Mouse (Mus musculus): ENCODE results near the gene Cryba4. TPM values are rescaled to one million over a fixed set of nuclear protein-coding genes. Genes with fewer than 3 reads are reported as not detected.

Gene Cryba4
- total and polyA plus RNA-seq, 3 experiments, result not detected

GRCm38 (mm10) chr5:112243041-112243440 is 9.3 kb downstream of the Cryba4 start:
- no peaks in the 10 kb centered on the region; a peak in 1 of 4 replicates for H3K4me1 ChIP-seq (ENCODE audit: control insufficient read depth in 1 of 2, insufficient read depth in 2 of 2)
- H3K79me2 ChIP-seq (replicated peaks; ENCODE audit: control insufficient read depth, extremely low read depth, insufficient read depth, poor library complexity, severe bottlenecking), result no peaks in the 10 kb centered on the region
- peaks cover 9% of the 10 kb centered on the region for H3K9me3 ChIP-seq (replicated peaks; ENCODE audit: low read length)
- in situ Hi-C loops (cut with MboI; ENCODE audit: low pct_ligation_motif_present, low pct_unique_long_range_greater_than_20kb, low sequenced_read_pairs), result loop anchor here (5.0 to 25.0 kb wide), 3 partner anchors 74 to 794 kb away; no protein-coding TSS in a partner anchor
- H3K27me3 ChIP-seq (replicated peaks), result peaks cover 52% of the 10 kb centered on the region
- no peak overlapping the region for H3K4me3 ChIP-seq (replicated peaks in 1 of 3; ENCODE audit: low read depth in 2 of 3, low read length in 2 of 3, poor library complexity in 1 of 3)
- H3K36me3 ChIP-seq (replicated peaks in 1 of 2; ENCODE audit: control insufficient read depth in 1 of 2, insufficient read depth in 1 of 2, low read length in 1 of 2), result no peaks in the 10 kb centered on the region
- dilution Hi-C loops (cut with MboI; ENCODE audit: extremely low pct_ligation_motif_present, extremely low pct_unique_long_range_greater_than_20kb, low sequenced_read_pairs), result no loop called here
- TF ChIP-seq UBTF (IDR thresholded peaks at IDR 0.05; ENCODE audit: low read depth, low read length) (no peak), CHD1 (IDR thresholded peaks at IDR 0.05; ENCODE audit: low read depth, low read length) (no peak), CHD2 (IDR thresholded peaks at IDR 0.05; ENCODE audit: low read length) (no peak), TBP (conservative IDR thresholded peaks at IDR 0.05; ENCODE audit: low read depth, low read length) (no peak), MEF2A (IDR thresholded peaks at IDR 0.05; ENCODE audit: borderline replicate concordance, low read depth, low read length) (no peak), ZKSCAN1 (IDR thresholded peaks at IDR 0.05; ENCODE audit: borderline replicate concordance, low read depth, low read length) (no peak), MXI1 (IDR thresholded peaks at IDR 0.05; ENCODE audit: low read depth, low read length) (no peak)
- DNase-seq (ENCODE audit: extremely low read depth), result no peak
- no peak overlapping the region for H3K27ac ChIP-seq (ENCODE audit: insufficient read depth, low read depth)
- H3K9ac ChIP-seq (ENCODE audit: insufficient read depth, low read depth), result no peak overlapping the region
- H3K4me2 ChIP-seq (ENCODE audit: insufficient read depth, low read depth, poor library complexity, severe bottlenecking), result no peak overlapping the region

- Histone ChIP-seq H3K4me2 (ENCODE audit: insufficient read depth, low read depth, poor library complexity, severe bottlenecking) (no peak overlapping the region), H3K27ac (ENCODE audit: insufficient read depth, low read depth) (no peak overlapping the region), H3K4me1 (ENCODE audit: control insufficient read depth in 1 of 2, insufficient read depth in 2 of 2) (no peaks in the 10 kb centered on the region)
Observed at GRCm38 (mm10) chr5:112242361-112242778, 9.9 kb downstream of the Cryba4 start.

GRCm38 (mm10) chr5:112241849-112242248 is 10.5 kb downstream of the Cryba4 start:
- H3K27ac ChIP-seq (ENCODE audit: insufficient read depth, low read depth), result no peak overlapping the region
- H3K36me3 ChIP-seq (replicated peaks in 1 of 2; ENCODE audit: control insufficient read depth in 1 of 2, insufficient read depth in 1 of 2, low read length in 1 of 2), result no peaks in the 10 kb centered on the region
- dilution Hi-C loops (cut with MboI; ENCODE audit: extremely low pct_ligation_motif_present, extremely low pct_unique_long_range_greater_than_20kb, low sequenced_read_pairs), result no loop called here
- in situ Hi-C loops (cut with MboI; ENCODE audit: low pct_ligation_motif_present, low pct_unique_long_range_greater_than_20kb, low sequenced_read_pairs), result loop anchor here (5.0 to 25.0 kb wide), 3 partner anchors 75 to 795 kb away; no protein-coding TSS in a partner anchor
- no peak overlapping the region for H3K9ac ChIP-seq (ENCODE audit: insufficient read depth, low read depth)
- TF ChIP-seq CTCF (conservative IDR thresholded peaks at IDR 0.05 in 1 of 2, IDR thresholded peaks at IDR 0.05 in 1 of 2; ENCODE audit: low read depth in 2 of 2, low read length in 2 of 2), result no peak
- TF ChIP-seq IRF4 (IDR thresholded peaks at IDR 0.05; ENCODE audit: low read depth, low read length), result no peak
- TF ChIP-seq EP300 (IDR thresholded peaks at IDR 0.05; ENCODE audit: low read length), result no peak
- TF ChIP-seq MAFK (IDR thresholded peaks at IDR 0.05; ENCODE audit: insufficient replicate concordance, low read length), result no peak
- no peak for TF ChIP-seq BHLHE40 (IDR thresholded peaks at IDR 0.05; ENCODE audit: low read depth, low read length)
- TF ChIP-seq ZC3H11A (IDR thresholded peaks at IDR 0.05; ENCODE audit: low read depth, low read length), result no peak
- no peak for TF ChIP-seq HCFC1 (IDR thresholded peaks at IDR 0.05; ENCODE audit: low read depth, low read length)
- no peak for TF ChIP-seq CHD2 (IDR thresholded peaks at IDR 0.05; ENCODE audit: low read length)
- no peak for TF ChIP-seq USF1 (IDR thresholded peaks at IDR 0.05; ENCODE audit: low read depth, low read length)
- TF ChIP-seq RAD21 (IDR thresholded peaks at IDR 0.05; ENCODE audit: low read depth, low read length), result no peak
- no peak for TF ChIP-seq JUND (conservative IDR thresholded peaks at IDR 0.05; ENCODE audit: low read depth, low read length)
- TF ChIP-seq TBP (conservative IDR thresholded peaks at IDR 0.05; ENCODE audit: low read depth, low read length), result no peak
- TF ChIP-seq SMC3 (IDR thresholded peaks at IDR 0.05; ENCODE audit: low read depth, low read length), result no peak
- TF ChIP-seq TCF12 (IDR thresholded peaks at IDR 0.05; ENCODE audit: low read depth, low read length), result no peak
- TF ChIP-seq PAX5 (IDR thresholded peaks at IDR 0.05; ENCODE audit: low read length), result no peak
- H3K9me3 ChIP-seq (replicated peaks; ENCODE audit: low read length), result peaks cover 9% of the 10 kb centered on the region
- no peak overlapping the region for H3K4me3 ChIP-seq (replicated peaks in 1 of 3; ENCODE audit: low read depth in 2 of 3, low read length in 2 of 3, poor library complexity in 1 of 3)
- no peak for DNase-seq (ENCODE audit: extremely low read depth)
- H3K27me3 ChIP-seq (replicated peaks), result peaks cover 54% of the 10 kb centered on the region
- H3K4me2 ChIP-seq (ENCODE audit: insufficient read depth, low read depth, poor library complexity, severe bottlenecking), result no peak overlapping the region
- H3K4me1 ChIP-seq (ENCODE audit: control insufficient read depth in 1 of 2, insufficient read depth in 2 of 2), result no peaks in the 10 kb centered on the region
- H3K79me2 ChIP-seq (replicated peaks; ENCODE audit: control insufficient read depth, extremely low read depth, insufficient read depth, poor library complexity, severe bottlenecking), result no peaks in the 10 kb centered on the region

More at GRCm38 (mm10) chr5:112242361-112242778, 9.9 kb downstream of the Cryba4 start:
- dilution Hi-C loops (cut with MboI; ENCODE audit: extremely low pct_ligation_motif_present, extremely low pct_unique_long_range_greater_than_20kb, low sequenced_read_pairs) (no loop called here), in situ Hi-C loops (cut with MboI; ENCODE audit: low pct_ligation_motif_present, low pct_unique_long_range_greater_than_20kb, low sequenced_read_pairs) (loop anchor here (5.0 to 25.0 kb wide), 3 partner anchors 75 to 795 kb away; no protein-coding TSS in a partner anchor)
- DNase-seq (ENCODE audit: extremely low read depth), result no peak
- no peak for TF ChIP-seq SMC3 (IDR thresholded peaks at IDR 0.05; ENCODE audit: low read depth, low read length)
- TF ChIP-seq PAX5 (IDR thresholded peaks at IDR 0.05; ENCODE audit: low read length), result no peak
- TF ChIP-seq CTCF (conservative IDR thresholded peaks at IDR 0.05 in 1 of 2, IDR thresholded peaks at IDR 0.05 in 1 of 2; ENCODE audit: low read depth in 2 of 2, low read length in 2 of 2), result no peak
- TF ChIP-seq SIN3A (IDR thresholded peaks at IDR 0.05; ENCODE audit: low read length), result no peak
- TF ChIP-seq UBTF (IDR thresholded peaks at IDR 0.05; ENCODE audit: low read depth, low read length), result no peak
- no peak for TF ChIP-seq NELFE (IDR thresholded peaks at IDR 0.05; ENCODE audit: low read depth, low read length)
- TF ChIP-seq POLR2A (IDR thresholded peaks at IDR 0.05; ENCODE audit: low read depth, low read length), result no peak
- no peak for TF ChIP-seq KAT2A (IDR thresholded peaks at IDR 0.05; ENCODE audit: insufficient replicate concordance, low read length)
- TF ChIP-seq USF1 (IDR thresholded peaks at IDR 0.05; ENCODE audit: low read depth, low read length), result no peak
- no peak for TF ChIP-seq RCOR1 (conservative IDR thresholded peaks at IDR 0.05; ENCODE audit: low read depth, low read length)
- no peak for TF ChIP-seq MAX (IDR thresholded peaks at IDR 0.05; ENCODE audit: low read length)
- TF ChIP-seq CHD2 (IDR thresholded peaks at IDR 0.05; ENCODE audit: low read length), result no peak
- no peak for TF ChIP-seq E2F4 (IDR thresholded peaks at IDR 0.05; ENCODE audit: insufficient replicate concordance, low read depth, low read length)
- no peak for TF ChIP-seq HCFC1 (IDR thresholded peaks at IDR 0.05; ENCODE audit: low read depth, low read length)
- TF ChIP-seq USF2 (conservative IDR thresholded peaks at IDR 0.05; ENCODE audit: low read depth, low read length), result no peak
- no peak for TF ChIP-seq MXI1 (IDR thresholded peaks at IDR 0.05; ENCODE audit: low read depth, low read length)
- Histone ChIP-seq H3K36me3 (replicated peaks in 1 of 2; ENCODE audit: control insufficient read depth in 1 of 2, insufficient read depth in 1 of 2, low read length in 1 of 2) (no peaks in the 10 kb centered on the region), H3K79me2 (replicated peaks; ENCODE audit: control insufficient read depth, extremely low read depth, insufficient read depth, poor library complexity, severe bottlenecking) (no peaks in the 10 kb centered on the region), H3K27me3 (replicated peaks) (peaks cover 52% of the 10 kb centered on the region), H3K9ac (ENCODE audit: insufficient read depth, low read depth) (no peak overlapping the region), H3K9me3 (replicated peaks; ENCODE audit: low read length) (peaks cover 9% of the 10 kb centered on the region), H3K4me3 (replicated peaks in 1 of 3; ENCODE audit: low read depth in 2 of 3, low read length in 2 of 3, poor library complexity in 1 of 3) (no peak overlapping the region)
